Mouse (Mus musculus) heart, adult 2 months (tissue): ENCODE measurements around the gene Mpdu1.

ENCODE experiments used
- CTCF ChIP-seq: fragments of 200-600 bp; IDR thresholded peaks from 2 replicates; pipeline ENCODE4 v1.8.1; 2022; ENCODE audit warnings: antibody characterized with exemption, mild to moderate bottlenecking, moderate library complexity
- POLR2A ChIP-seq: fragments of 200-500 bp; IDR thresholded peaks from 2 replicates; pipeline ENCODE4 v1.6.1; 2011; ENCODE audit warnings: mild to moderate bottlenecking, low read depth, low read length, control low read depth; ENCODE audit not compliant: insufficient read depth

DNA sequence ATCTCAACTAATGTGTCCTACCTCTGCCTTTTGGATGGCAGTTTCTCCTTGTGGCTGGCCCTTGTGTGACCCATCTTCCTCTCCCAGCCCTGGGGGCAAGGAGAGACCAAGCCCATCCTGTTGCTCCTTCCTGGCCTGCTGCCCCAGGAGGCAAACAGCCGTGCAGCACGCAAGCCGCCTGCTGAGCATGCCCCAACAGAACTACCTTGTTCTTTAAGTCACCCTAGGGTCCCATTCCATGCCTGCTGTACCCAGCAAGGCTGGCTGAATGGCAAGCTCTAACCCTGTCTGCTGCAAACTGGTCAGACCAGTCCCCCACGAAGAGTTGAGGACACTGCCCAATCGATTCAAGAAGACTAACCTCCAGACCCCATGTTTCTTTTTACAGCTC lies 6.4 kb downstream of the Mpdu1 start:
- TF ChIP-seq CTCF (no peak), POLR2A (no peak)
